Mouse (Mus musculus): ENCODE data around the gene Pmvk. TPM values are rescaled to one million over a fixed set of nuclear protein-coding genes. Genes with fewer than 3 reads are reported as not detected.
A peak's percentile ranks its signal among the peaks of the same experiment; 100 is the strongest.

The Pmvk gene
- 35.3 and 52.1 TPM in 2 replicates for polyA plus RNA-seq (2012; rRNA removed)

GRCm38 (mm10) chr3:89454401-89455177 lies at the start of gene Pmvk:
Gene Pmvk (plus strand): TSS chr3:89454541.
- no peak within 1 kb of the TSS for H3K4me3 ChIP-seq (replicated peaks; ENCODE audit: extremely low read depth, low read depth, low read length)
- DNase-seq, result no peak
- H3K4me1 ChIP-seq (ENCODE audit: control insufficient read depth, insufficient read depth, low read length), result 0 out of 2 replicates have a peak, but pooled peaks cover 5% of the 10 kb centered on the region
- TF ChIP-seq CTCF (IDR thresholded peaks at IDR 0.05; ENCODE audit: insufficient read depth, low read length), result no peak
- TF ChIP-seq POLR2A (IDR thresholded peaks at IDR 0.05; ENCODE audit: borderline replicate concordance, extremely low read depth, low read depth, low read length), result no peak
- 60% methylated on average over 10 of the region's 10 CpGs for WGBS

- no peak for DNase-seq
- TF ChIP-seq CTCF (IDR thresholded peaks at IDR 0.05; ENCODE audit: insufficient read depth, low read length), result no peak
- TF ChIP-seq POLR2A (IDR thresholded peaks at IDR 0.05; ENCODE audit: borderline replicate concordance, extremely low read depth, low read depth, low read length), result no peak
- WGBS, result 83% methylated on average over 6 of the region's 6 CpGs
- Histone ChIP-seq H3K4me1 (ENCODE audit: control insufficient read depth, insufficient read depth, low read length) (peaks cover 3% of the 10 kb centered on the region), H3K4me3 (replicated peaks; ENCODE audit: extremely low read depth, low read depth, low read length) (no peak overlapping the region)
Measured at GRCm38 (mm10) chr3:89406887-89407286, 47.5 kb upstream of the Pmvk start.

- peaks cover 3% of the 10 kb centered on the region for H3K4me1 ChIP-seq (ENCODE audit: control insufficient read depth, insufficient read depth, low read length)
- 67% methylated on average over 16 of the region's 16 CpGs for WGBS
- no peak overlapping the region for H3K4me3 ChIP-seq (replicated peaks; ENCODE audit: extremely low read depth, low read depth, low read length)
- TF ChIP-seq CTCF (IDR thresholded peaks at IDR 0.05; ENCODE audit: insufficient read depth, low read length) (no peak), POLR2A (IDR thresholded peaks at IDR 0.05; ENCODE audit: borderline replicate concordance, extremely low read depth, low read depth, low read length) (no peak)
- no peak for DNase-seq
Measured at GRCm38 (mm10) chr3:89408448-89408847, 45.9 kb upstream of the Pmvk start.

- TF ChIP-seq POLR2A (IDR thresholded peaks at IDR 0.05; ENCODE audit: borderline replicate concordance, extremely low read depth, low read depth, low read length) (no peak), CTCF (IDR thresholded peaks at IDR 0.05; ENCODE audit: insufficient read depth, low read length) (no peak)
- peaks cover 3% of the 10 kb centered on the region for H3K4me1 ChIP-seq (ENCODE audit: control insufficient read depth, insufficient read depth, low read length)
- 75% methylated on average over 3 of the region's 3 CpGs for WGBS
- no peak overlapping the region for H3K4me3 ChIP-seq (replicated peaks; ENCODE audit: extremely low read depth, low read depth, low read length)
- no peak for DNase-seq
Measured at GRCm38 (mm10) chr3:89409701-89410100, 44.6 kb upstream of the Pmvk start.

- 72% methylated on average over 10 of the region's 10 CpGs for WGBS
- Histone ChIP-seq H3K4me3 (replicated peaks; ENCODE audit: extremely low read depth, low read depth, low read length) (no peak overlapping the region), H3K4me1 (ENCODE audit: control insufficient read depth, insufficient read depth, low read length) (peaks cover 3% of the 10 kb centered on the region)
- TF ChIP-seq CTCF (IDR thresholded peaks at IDR 0.05; ENCODE audit: insufficient read depth, low read length) (no peak), POLR2A (IDR thresholded peaks at IDR 0.05; ENCODE audit: borderline replicate concordance, extremely low read depth, low read depth, low read length) (no peak)
- DNase-seq, result no peak
Measured at GRCm38 (mm10) chr3:89410864-89411263, 43.5 kb upstream of the Pmvk start.

GRCm38 (mm10) chr3:89411490-89412393 lies 42.6 kb upstream of the Pmvk start, which contains the start of gene Flad1:
Gene Flad1 (minus strand): TSS chr3:89411870.
- peak within 1 kb of the TSS; percentile 57 for H3K4me3 ChIP-seq (replicated peaks; ENCODE audit: extremely low read depth, low read depth, low read length)
- peaks cover 3% of the 10 kb centered on the region for H3K4me1 ChIP-seq (ENCODE audit: control insufficient read depth, insufficient read depth, low read length)
- TF ChIP-seq POLR2A (IDR thresholded peaks at IDR 0.05; ENCODE audit: borderline replicate concordance, extremely low read depth, low read depth, low read length) (no peak), CTCF (IDR thresholded peaks at IDR 0.05; ENCODE audit: insufficient read depth, low read length) (no peak)
- WGBS, result 4% methylated on average over 28 of the region's 28 CpGs
- peak; percentile 99 for DNase-seq

GRCm38 (mm10) chr3:89416158-89416557 lies 38.2 kb upstream of the Pmvk start:
- peaks cover 5% of the 10 kb centered on the region for H3K4me1 ChIP-seq (ENCODE audit: control insufficient read depth, insufficient read depth, low read length)
- H3K4me3 ChIP-seq (replicated peaks; ENCODE audit: extremely low read depth, low read depth, low read length), result no peak overlapping the region
- TF ChIP-seq POLR2A (IDR thresholded peaks at IDR 0.05; ENCODE audit: borderline replicate concordance, extremely low read depth, low read depth, low read length) (no peak), CTCF (IDR thresholded peaks at IDR 0.05; ENCODE audit: insufficient read depth, low read length) (no peak)
- 93% methylated on average over 8 of the region's 8 CpGs for WGBS
- DNase-seq, result no peak

- Histone ChIP-seq H3K4me1 (ENCODE audit: control insufficient read depth, insufficient read depth, low read length) (peaks cover 3% of the 10 kb centered on the region; the same call in 1 of the 2 replicates), H3K4me3 (replicated peaks; ENCODE audit: extremely low read depth, low read depth, low read length) (no peak overlapping the region)
- TF ChIP-seq CTCF (IDR thresholded peaks at IDR 0.05; ENCODE audit: insufficient read depth, low read length) (no peak), POLR2A (IDR thresholded peaks at IDR 0.05; ENCODE audit: borderline replicate concordance, extremely low read depth, low read depth, low read length) (no peak)
- no peak for DNase-seq
- WGBS, result 35% methylated on average over 2 of the region's 2 CpGs
Measured at GRCm38 (mm10) chr3:89417131-89417530, 37.2 kb upstream of the Pmvk start.

- WGBS, result 1% methylated on average over 20 of the region's 20 CpGs
- DNase-seq, result no peak
- Histone ChIP-seq H3K4me1 (ENCODE audit: control insufficient read depth, insufficient read depth, low read length) (peaks cover 3% of the 10 kb centered on the region; the same call in 1 of the 2 replicates), H3K4me3 (replicated peaks; ENCODE audit: extremely low read depth, low read depth, low read length) (peak overlapping the region; percentile 58)
- TF ChIP-seq CTCF (IDR thresholded peaks at IDR 0.05; ENCODE audit: insufficient read depth, low read length) (no peak), POLR2A (IDR thresholded peaks at IDR 0.05; ENCODE audit: borderline replicate concordance, extremely low read depth, low read depth, low read length) (no peak)
Measured at GRCm38 (mm10) chr3:89417840-89418169, 36.5 kb upstream of the Pmvk start.

Data from lung, adult 2 months (tissue).